Mouse (Mus musculus) MEL-GATA-1-ER (cell line): Measurements from ENCODE around the gene Rps6kb2.
"Not testable (repeated sequence)": the region's sequence is repeated elsewhere in the genome, so short reads cannot be mapped to it uniquely, and the experiment has no call there.

Experiments
- DNase-seq: peaks from one replicate; pipeline ENCODE4 v3.0.0-alpha.2; 2012; ENCODE audit warnings: low read depth; ENCODE audit errors: extremely low read depth

The Rps6kb2 gene

GRCm38 (mm10) chr19:4142416-4143173 lies 20.6 kb downstream of the Rps6kb2 start:
- DNase-seq: no peak

GRCm38 (mm10) chr19:4140147-4140546 lies 23.0 kb downstream of the Rps6kb2 start:
- no peak for DNase-seq

DNA sequence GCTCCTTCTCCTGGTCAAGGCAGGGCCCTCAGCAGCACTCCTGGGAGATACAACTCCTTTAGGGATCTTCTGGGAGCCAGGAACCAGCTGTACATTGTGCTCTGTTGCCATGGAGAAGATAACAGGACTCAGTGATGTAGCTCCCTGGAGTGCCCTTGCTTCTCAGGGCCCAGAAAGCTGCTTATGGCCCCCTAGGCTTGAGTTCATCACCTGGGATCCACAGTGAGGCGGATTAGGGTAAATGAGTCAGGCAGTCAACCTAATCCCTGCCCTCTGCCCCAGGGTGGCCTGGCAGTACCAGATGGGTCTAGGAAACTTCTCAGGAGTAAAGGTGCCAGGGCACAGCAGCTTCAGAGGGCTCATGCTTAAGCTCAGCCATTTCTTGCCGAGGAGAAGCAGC lies 23.7 kb downstream of the Rps6kb2 start, which contains the start of gene Gpr152:
TSS of gene Gpr152 (plus strand) at position 342 of the 400 bp plus-strand sequence.
- DNase-seq: no peak

GRCm38 (mm10) chr19:4137913-4138312 lies 25.2 kb downstream of the Rps6kb2 start:
- no peak for DNase-seq

DNA sequence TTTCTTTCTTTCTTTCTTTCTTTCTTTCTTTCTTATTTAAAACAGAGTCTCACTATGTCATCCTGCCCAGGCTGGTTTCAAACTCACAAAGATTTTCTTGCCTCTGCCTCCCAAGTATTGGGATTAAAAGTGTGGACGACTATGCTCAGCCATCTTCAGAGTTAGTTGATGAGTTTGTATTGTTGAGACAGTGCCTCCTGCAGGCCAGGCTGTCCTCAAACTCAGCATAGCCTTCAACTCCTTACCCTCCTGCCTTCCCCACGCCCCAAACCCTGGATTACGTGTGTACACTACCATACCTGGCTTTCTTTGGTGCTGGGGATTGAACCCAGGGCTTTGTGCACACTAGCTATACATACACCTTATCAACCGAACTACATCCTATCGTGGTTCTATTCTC lies 26.7 kb downstream of the Rps6kb2 start:
- DNase-seq: no peak

GRCm38 (mm10) chr19:4135963-4136345 lies 27.2 kb downstream of the Rps6kb2 start:
- not testable (repeated sequence) for DNase-seq

GRCm38 (mm10) chr19:4135229-4135962 lies 27.8 kb downstream of the Rps6kb2 start:
- not testable (repeated sequence) for DNase-seq

DNA sequence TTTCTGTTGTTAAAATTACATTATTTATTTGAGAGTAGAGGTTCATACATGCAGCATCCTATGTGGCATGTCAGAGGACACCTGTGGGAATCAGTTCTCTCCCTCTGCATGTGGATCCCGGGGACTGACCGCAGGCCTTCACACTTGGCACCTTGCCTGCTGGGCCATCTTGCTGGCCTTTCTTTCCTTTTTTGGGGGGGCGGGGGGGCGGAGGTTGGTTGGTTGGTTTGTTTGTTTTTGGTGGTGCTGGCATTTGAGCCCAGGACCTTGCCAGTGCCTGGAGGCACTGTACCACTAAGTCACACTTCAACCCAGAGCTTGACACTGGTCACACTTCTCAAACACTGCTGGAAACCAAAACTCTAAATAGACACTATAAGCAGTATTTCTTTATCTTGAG lies 28.8 kb downstream of the Rps6kb2 start:
- no peak for DNase-seq

DNA sequence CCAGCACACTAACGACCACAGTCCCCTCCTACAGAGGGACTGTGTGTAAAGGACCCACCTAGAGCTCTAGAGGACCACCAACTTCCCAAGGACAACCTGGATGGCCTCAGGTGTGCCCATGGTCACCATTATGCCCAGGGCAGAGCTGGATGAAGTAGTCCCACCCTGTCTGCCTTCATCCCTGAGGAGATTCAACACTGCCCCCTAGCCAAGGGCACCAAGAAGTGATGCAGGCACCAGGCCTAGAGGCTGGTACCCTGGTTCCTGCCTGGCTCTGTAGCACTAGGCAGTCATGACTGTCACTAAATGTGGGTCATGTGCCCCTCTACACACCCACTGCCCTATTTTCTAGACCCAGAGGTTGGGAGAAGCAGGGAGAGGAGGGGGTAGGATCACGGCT lies 31.4 kb downstream of the Rps6kb2 start:
- DNase-seq: no peak

GRCm38 (mm10) chr19:4131075-4131474 lies 32.1 kb downstream of the Rps6kb2 start:
- no peak for DNase-seq

DNA sequence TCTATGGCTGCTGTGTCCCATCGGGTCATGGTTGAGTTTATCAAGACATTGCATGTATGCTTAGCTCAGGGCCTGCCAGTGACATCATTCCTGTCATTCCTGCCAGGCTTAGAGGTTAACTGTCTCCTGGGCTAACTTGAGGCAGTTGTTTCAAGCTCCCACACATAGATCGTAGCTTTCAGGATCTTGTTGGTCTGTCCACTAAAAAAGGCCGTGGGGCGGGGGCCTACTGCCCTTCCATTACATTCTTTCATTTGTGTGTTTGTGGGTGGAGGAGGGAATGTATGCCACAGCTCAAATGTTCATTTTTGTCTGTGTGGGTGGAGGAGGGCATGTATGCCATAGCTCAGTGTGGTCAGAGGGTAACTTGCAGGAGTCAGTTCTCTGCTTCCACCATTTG lies 33.0 kb downstream of the Rps6kb2 start:
- no peak for DNase-seq

DNA sequence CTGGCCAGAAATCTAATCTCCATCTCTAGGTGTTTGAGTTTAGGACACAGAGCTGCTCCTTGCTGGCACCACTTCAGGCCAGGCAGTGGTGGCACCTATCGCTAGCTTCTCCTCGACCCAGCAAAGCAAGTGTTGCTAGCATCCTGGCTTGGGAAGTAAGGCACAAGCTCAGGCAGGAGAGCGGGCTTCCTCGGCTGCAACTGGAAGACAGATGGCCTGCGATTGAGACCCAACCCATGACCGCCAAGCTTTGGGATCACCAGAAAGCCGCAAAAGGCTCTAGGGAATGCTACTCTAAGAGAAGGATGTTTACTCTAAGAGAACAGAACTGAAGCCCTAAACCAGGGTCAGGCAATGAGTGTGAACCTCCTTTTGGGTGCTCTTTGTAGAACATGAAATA lies 33.7 kb downstream of the Rps6kb2 start:
- DNase-seq: no peak

DNA sequence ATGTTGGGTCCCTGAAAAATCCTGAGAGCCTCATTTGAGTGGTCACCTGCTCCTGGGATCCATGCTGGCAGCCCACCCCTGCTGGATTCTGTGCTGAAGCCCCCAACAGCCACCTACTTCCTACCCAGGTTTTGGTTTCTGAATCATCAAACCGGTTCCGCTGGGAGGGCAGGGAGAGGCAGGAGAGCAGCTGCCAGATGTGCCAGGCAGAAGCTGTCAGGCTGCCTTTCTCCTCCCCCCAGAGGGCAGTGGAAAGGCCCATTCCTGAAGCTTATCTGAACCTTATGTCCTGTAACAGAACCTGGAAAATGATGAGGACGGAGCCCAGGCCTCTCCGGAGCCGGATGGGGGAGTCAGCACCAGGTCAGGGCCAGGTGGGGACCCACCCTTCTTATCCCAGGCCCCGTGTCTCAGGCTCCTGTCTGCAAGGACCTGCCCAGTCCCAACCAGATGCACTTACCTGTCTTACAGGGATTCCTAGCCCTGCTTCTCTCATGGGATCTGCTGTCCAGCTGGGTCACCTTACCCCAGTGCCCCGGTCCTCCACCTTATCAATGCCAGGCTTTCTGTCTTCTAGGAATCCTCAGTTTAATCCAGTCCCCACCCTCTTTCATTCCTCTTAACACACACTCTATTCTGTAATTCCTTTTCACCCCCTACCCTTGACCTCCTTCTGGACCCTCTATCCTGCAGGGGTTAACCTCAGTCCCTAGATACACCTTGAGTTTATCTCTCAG lies 36.2 kb downstream of the Rps6kb2 start:
- no peak for DNase-seq

- DNase-seq: peak; percentile 90
Measured at GRCm38 (mm10) chr19:4125741-4126696, 37.1 kb downstream of the Rps6kb2 start, which contains the start of gene Aip. Gene Aip (minus strand): TSS chr19:4125858.

GRCm38 (mm10) chr19:4125268-4125667 lies 37.9 kb downstream of the Rps6kb2 start:
- not testable (repeated sequence) for DNase-seq

DNA sequence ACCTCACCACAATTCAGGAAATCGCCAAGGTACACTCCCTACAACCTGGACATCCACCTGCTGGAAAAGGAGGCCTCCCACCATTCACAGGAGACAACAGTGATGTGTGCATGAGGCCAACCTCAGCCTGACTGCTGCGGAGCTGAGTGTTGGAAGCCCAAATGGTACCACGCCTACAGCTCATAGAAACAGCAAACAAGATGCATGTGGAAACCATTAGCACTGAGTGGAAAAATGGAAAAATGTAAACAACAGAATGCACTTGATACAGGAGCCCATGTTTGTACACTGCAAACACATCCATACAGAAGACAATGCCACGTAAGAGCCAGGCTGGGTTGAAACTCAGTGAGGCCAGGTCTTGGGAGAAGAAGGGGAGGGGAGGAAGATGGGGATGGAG lies 38.7 kb downstream of the Rps6kb2 start:
- DNase-seq: no peak

- DNase-seq: peak; percentile 80
Measured at GRCm38 (mm10) chr19:4122411-4123370, 40.5 kb downstream of the Rps6kb2 start.

DNA sequence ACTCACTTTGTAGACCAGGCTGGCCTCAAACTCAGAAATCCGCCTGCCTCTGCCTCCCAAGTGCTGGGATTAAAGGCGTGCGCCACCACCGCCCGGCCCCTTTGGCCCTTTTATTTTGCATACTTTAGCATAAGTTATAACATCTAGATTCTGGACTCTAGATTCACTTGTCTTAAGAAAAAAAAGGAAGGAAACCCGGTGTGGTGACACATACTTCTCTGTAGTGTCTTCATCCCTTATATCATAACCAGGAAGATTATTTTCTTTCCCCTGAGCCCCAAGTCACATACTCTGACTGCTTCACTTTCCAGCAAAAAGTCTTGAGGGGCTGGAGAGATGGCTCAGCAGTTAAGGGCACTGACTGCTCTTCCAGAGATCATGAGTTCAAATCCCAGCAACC lies 41.3 kb downstream of the Rps6kb2 start:
- peak; percentile 64 for DNase-seq

DNA sequence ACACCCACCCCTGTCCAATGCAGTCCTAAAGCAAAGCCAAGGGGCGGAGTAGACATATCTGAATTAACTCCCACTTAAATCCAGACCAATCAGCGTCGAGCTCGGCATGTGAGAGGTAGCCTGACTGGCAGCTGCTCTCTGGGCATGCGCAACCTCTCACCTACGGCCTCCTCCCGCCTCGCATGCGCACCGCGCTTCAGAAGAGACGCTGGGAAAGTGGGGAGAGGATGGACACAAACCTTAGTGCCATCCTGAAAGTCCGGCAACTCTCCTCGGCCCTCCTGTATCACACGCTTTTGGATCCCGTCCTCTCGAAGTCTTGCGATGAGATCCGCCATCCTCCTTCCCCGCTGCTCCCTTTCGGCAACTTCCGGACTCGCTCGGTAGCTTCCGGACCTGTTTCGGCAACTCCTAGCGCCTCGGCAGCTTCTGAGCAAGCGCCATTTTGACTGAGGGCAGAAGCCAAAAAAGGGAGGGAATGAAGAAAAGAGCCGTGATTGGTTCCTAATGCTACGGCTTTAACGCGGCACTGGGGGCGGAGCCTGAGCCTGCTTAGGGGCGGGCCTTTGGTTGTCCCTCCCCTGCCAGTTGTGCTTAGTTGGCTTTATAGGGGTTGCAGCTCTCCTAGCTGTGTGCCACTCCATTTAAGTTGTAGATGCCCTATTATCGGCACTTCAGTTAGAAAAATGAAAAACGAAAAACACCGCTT lies 41.9 kb downstream of the Rps6kb2 start:
- DNase-seq: peak; percentile 96
